15 mouse cellular contexts compared by ENCODE assay signal in the genomic region with DNA sequence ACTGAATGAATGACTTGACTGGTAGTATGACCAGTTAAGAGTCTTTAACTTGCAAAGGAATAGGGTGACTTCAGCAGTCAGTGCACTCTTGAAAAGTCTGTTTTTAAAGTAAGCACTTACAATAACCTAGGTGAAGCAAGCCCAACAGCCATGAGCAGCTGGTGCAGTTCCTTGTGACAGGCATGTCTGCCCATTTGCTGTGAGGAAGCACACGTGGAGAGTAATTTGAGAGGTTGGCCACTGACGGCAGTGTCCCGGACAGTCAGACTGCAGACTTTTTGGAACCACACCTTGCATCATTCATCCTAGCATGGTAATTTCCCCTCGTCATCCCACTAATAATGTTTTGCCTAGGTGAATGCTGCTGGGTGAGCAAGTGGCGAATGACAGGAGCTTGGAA.
"Had no signal": no experiment of that assay in that cellular context is flagged by ENCODE, and none has a peak within 500 bp of the region (broad histone marks: within the 10 kb centered on the region; RNA-seq: fewer than 3 reads in every experiment).

No protein-coding gene starts in this region.

- H3K4me2 ChIP-seq: liver, embryonic 11.5 days; liver, embryonic 15.5 days; neural tube, embryonic 13.5 days had no signal

- H3K9me3 ChIP-seq: limb, embryonic 10.5 days; liver, embryonic 15.5 days; neural tube, embryonic 13.5 days had no signal

- H3K27ac ChIP-seq: layer of hippocampus, adult 2 months; limb, embryonic 10.5 days; liver, embryonic 15.5 days; neural tube, embryonic 13.5 days; stomach, postnatal 0 days had no signal

- H3K4me3 ChIP-seq: layer of hippocampus, adult 2 months; limb, embryonic 10.5 days; liver, embryonic 15.5 days; neural tube, embryonic 13.5 days had no signal

- H3K36me3 ChIP-seq: limb, embryonic 10.5 days; liver, embryonic 15.5 days; neural tube, embryonic 13.5 days had no signal

- H3K9ac ChIP-seq: liver, embryonic 15.5 days; neural tube, embryonic 13.5 days had no signal

- H3K27me3 ChIP-seq: liver, embryonic 15.5 days; neural tube, embryonic 13.5 days had no signal

- H3K4me1 ChIP-seq: liver, embryonic 15.5 days; neural tube, embryonic 13.5 days had no signal

- DNase-seq: kidney, adult 18-20 months; kidney, postnatal 10 days; kidney, postnatal 4 days; lung, adult 2 months; lung, postnatal 10 days; midbrain, embryonic 14.5 days; right cerebral cortex, adult 18-20 months; right cerebral cortex, postnatal 25 days; thymus, postnatal 4 days had no signal
